Mouse (Mus musculus) lung, embryonic 15.5 days (tissue): ENCODE data around the gene 9530003J23Rik. TPM values are rescaled to one million over a fixed set of nuclear protein-coding genes. Genes with fewer than 3 reads are reported as not detected.
"Not testable (repeated sequence)": the region's sequence is repeated elsewhere in the genome, so short reads cannot be mapped to it uniquely, and the experiment has no call there.

Experiments used
- ATAC-seq: fragments of 200-750 bp; cut with Nextera tagmentation; 2 replicates; pipeline ENCODE4 v1.8.0; 2017; ENCODE audit warnings: moderate number of reproducible peaks, borderline replicate concordance; ENCODE audit not compliant: low FRiP score, low TSS enrichment; ENCODE audit errors: extremely low read depth
- H3K27ac ChIP-seq: fragments of 300-500 bp; sonication (generic); 2 replicates; pipeline ENCODE4 v1.5.1; 2015; ENCODE audit warnings: moderate library complexity, mild to moderate bottlenecking, inconsistent platforms
- H3K27me3 ChIP-seq: fragments of 300-500 bp; sonication (generic); 2 replicates; pipeline ENCODE4 v1.6.1; 2015; ENCODE audit warnings: inconsistent platforms
- H3K36me3 ChIP-seq: fragments of 300-500 bp; sonication (generic); 2 replicates; pipeline ENCODE4 v1.6.1; 2015; ENCODE audit warnings: inconsistent platforms
- H3K4me1 ChIP-seq: fragments of 300-500 bp; sonication (generic); 2 replicates; pipeline ENCODE4 v1.6.1; 2015; ENCODE audit warnings: inconsistent platforms
- H3K4me2 ChIP-seq: fragments of 300-500 bp; sonication (generic); 2 replicates; pipeline ENCODE4 v1.6.1; 2015; ENCODE audit warnings: inconsistent platforms, mild to moderate bottlenecking, moderate library complexity
- H3K4me3 ChIP-seq: fragments of 300-500 bp; sonication (generic); 2 replicates; pipeline ENCODE4 v1.5.1; 2015; ENCODE audit warnings: mild to moderate bottlenecking, inconsistent platforms
- H3K9ac ChIP-seq: fragments of 300-500 bp; sonication (generic); 2 replicates; pipeline ENCODE4 v1.6.1; 2015; ENCODE audit warnings: inconsistent platforms
- H3K9me3 ChIP-seq: fragments of 300-500 bp; sonication (generic); 2 replicates; pipeline ENCODE4 v1.6.1; 2016; ENCODE audit warnings: inconsistent platforms
- WGBS: fragments of 180-500 bp; shearing (Covaris S2); methylation state at CpG from one replicate; pipeline ENCODE4 v1.1.7; 2015; 5-methylcytosine and 5-hydroxymethylcytosine counted together
- polyA plus RNA-seq: library from polyadenylated mRNA; unstranded; fragments of >200 nt; fragmentation: Nextera tagmentation; extraction: Ambion mirVana; gene quantifications from 2 replicates; pipeline ENCODE4 v1.2.1, GENCODE M21; 2015

Gene 9530003J23Rik
- not detected in 2 replicates for polyA plus RNA-seq

DNA sequence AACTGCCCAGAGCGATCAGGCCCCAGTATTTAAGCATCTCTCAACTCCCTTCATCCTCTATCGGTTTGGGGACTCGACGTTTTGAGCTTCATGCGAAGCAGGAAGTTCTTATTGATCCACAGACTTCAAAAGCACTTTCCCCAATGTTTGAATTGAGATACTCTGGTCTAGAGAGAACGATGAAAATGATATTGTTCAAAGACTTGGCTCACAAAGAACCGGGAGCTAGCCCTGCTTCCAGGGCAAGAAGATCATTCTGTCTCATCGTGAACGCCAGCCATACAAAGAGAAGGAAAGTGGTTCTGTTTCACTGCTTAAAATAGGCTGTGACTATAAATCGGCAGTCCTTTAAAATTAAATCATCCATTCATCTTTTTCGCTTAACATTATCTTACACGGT lies at the start of gene 9530003J23Rik:
9530003J23Rik (minus strand) TSS at position 101 of the 400 bp plus-strand sequence.
- H3K9me3 ChIP-seq = no peaks in the 10 kb centered on the region
- H3K27ac ChIP-seq = no peak within 1 kb of the TSS
- 77% methylated on average over 12 of the region's 12 CpGs for WGBS
- H3K27me3 ChIP-seq = no peaks in the 10 kb centered on the region
- no peak within 1 kb of the TSS for H3K4me2 ChIP-seq
- H3K4me1 ChIP-seq = peaks cover 2% of the 10 kb centered on the region; the same call in 1 of the 2 replicates
- no peak within 1 kb of the TSS for H3K4me3 ChIP-seq
- H3K9ac ChIP-seq = no peak within 1 kb of the TSS
- no peaks in the 10 kb centered on the region for H3K36me3 ChIP-seq
- ATAC-seq = no peak

- H3K4me3 ChIP-seq = no peak overlapping the region
- H3K4me2 ChIP-seq = no peak overlapping the region
- no peak overlapping the region for H3K9ac ChIP-seq
- H3K4me1 ChIP-seq = no peaks in the 10 kb centered on the region
- H3K9me3 ChIP-seq = no peaks in the 10 kb centered on the region
- H3K36me3 ChIP-seq = no peaks in the 10 kb centered on the region
- no peak for ATAC-seq
- WGBS = 58% methylated on average over 3 of the region's 3 CpGs
- no peaks in the 10 kb centered on the region for H3K27me3 ChIP-seq
- H3K27ac ChIP-seq = no peak overlapping the region
Measured at GRCm38 (mm10) chr10:117287226-117287850, 48.8 kb upstream of the 9530003J23Rik start.

DNA sequence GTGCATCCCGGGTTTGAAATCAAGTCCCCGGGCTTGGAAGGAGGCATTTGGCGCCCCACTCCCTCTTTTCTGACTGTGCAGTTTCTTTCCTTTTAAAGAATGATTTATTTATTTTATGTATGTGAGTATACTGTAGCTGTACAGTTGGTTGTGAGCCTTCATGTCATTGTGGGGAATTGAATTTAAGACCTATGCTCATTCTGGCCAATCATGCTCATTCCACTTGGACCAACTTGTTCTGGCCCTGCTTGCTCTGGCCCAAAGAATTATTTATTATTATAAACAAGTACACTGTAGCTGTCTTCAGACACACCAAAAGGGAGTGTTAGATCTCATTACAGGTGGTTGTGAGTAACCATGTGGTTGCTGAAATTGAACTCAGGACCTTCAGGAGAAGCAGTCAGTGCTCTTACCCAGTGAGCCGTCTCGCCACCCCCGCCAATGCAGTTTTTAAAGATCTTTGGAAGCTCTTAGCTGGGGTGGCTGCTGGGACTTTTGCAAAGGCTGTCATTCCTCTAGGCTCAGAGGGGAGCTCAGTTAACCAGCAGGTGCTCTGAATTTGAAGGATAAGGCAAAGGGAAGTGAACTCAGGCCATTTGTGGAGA lies 48.0 kb upstream of the 9530003J23Rik start:
- ATAC-seq = no peak
- H3K27me3 ChIP-seq = no peaks in the 10 kb centered on the region
- no peak overlapping the region for H3K9ac ChIP-seq
- H3K9me3 ChIP-seq = no peaks in the 10 kb centered on the region
- H3K36me3 ChIP-seq = no peaks in the 10 kb centered on the region
- no peak overlapping the region for H3K4me3 ChIP-seq
- H3K27ac ChIP-seq = no peak overlapping the region
- H3K4me2 ChIP-seq = no peak overlapping the region
- no peaks in the 10 kb centered on the region for H3K4me1 ChIP-seq
- WGBS = 72% methylated on average over 6 of the region's 6 CpGs

DNA sequence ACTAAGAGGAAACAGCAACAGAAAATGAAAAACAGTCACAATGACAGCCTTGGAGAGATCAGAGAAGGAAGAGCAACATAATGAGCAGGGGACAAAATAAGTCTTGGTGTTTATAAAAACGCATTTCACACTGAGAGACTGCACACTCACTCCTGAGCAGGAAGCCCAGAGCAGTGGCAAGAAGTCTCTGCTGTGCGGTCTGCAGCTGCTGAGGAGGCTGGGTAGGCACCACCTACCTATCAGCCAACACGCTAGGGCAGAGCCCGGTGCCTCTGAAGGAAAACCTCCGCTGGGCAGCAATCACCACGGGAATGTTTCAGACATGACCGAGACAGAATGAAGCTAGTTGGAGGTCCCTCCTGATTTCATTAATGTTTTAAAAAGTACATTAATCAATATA lies 47.1 kb upstream of the 9530003J23Rik start:
- not testable (repeated sequence) for H3K9me3 ChIP-seq, H3K27ac ChIP-seq
- WGBS = 58% methylated on average over 3 of the region's 7 CpGs

GRCm38 (mm10) chr10:117284578-117285520 lies 46.3 kb upstream of the 9530003J23Rik start:
- no peaks in the 10 kb centered on the region for H3K9me3 ChIP-seq
- ATAC-seq = no peak
- no peak overlapping the region for H3K27ac ChIP-seq
- H3K27me3 ChIP-seq = no peaks in the 10 kb centered on the region
- H3K9ac ChIP-seq = no peak overlapping the region
- 69% methylated on average over 10 of the region's 10 CpGs for WGBS
- H3K36me3 ChIP-seq = no peaks in the 10 kb centered on the region
- H3K4me2 ChIP-seq = no peak overlapping the region
- no peak overlapping the region for H3K4me3 ChIP-seq
- no peaks in the 10 kb centered on the region for H3K4me1 ChIP-seq

More for the DNA sequence above, 47.1 kb upstream of the 9530003J23Rik start:
- not testable (repeated sequence) for H3K4me1 ChIP-seq, H3K4me2 ChIP-seq, H3K27me3 ChIP-seq, ATAC-seq, H3K9ac ChIP-seq, H3K4me3 ChIP-seq, H3K36me3 ChIP-seq

- Histone ChIP-seq H3K27ac (no peak overlapping the region), H3K36me3 (no peaks in the 10 kb centered on the region), H3K9ac (no peak overlapping the region), H3K4me3 (no peak overlapping the region), H3K4me2 (no peak overlapping the region), H3K9me3 (no peaks in the 10 kb centered on the region), H3K27me3 (no peaks in the 10 kb centered on the region), H3K4me1 (no peaks in the 10 kb centered on the region)
- no peak for ATAC-seq
- WGBS = 73% methylated on average over 7 of the region's 7 CpGs
Measured at GRCm38 (mm10) chr10:117283871-117284577, 45.5 kb upstream of the 9530003J23Rik start.

- WGBS = 67% methylated on average over 4 of the region's 4 CpGs
- not testable (repeated sequence) for H3K4me3 ChIP-seq, H3K27ac ChIP-seq, H3K27me3 ChIP-seq, H3K9me3 ChIP-seq, H3K9ac ChIP-seq, H3K36me3 ChIP-seq, ATAC-seq, H3K4me1 ChIP-seq, H3K4me2 ChIP-seq
Measured at GRCm38 (mm10) chr10:117283196-117283595, 44.7 kb upstream of the 9530003J23Rik start.

- H3K4me2 ChIP-seq = no peak overlapping the region
- 73% methylated on average over 2 of the region's 2 CpGs for WGBS
Measured at GRCm38 (mm10) chr10:117282551-117282950, 44.0 kb upstream of the 9530003J23Rik start.

DNA sequence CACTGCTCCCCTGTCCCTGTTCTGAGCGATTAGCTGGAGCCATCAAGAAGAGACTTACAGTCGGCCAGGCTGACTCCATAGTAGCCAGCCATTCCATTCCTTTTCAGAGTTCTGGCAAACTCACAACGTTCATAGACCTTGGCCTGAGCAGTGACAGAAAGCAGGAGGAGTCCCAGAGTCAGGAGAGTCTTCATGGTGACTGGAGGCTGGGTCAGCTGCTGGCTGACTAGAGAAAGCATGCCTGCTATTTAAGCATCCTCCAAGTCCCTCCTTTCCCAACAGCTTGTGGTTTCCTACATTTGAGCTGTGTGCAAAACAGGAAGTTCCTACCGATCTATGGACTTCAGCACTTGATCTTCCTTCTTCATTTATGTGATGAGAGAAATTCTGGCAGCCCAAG lies 43.5 kb upstream of the 9530003J23Rik start, which contains the start of gene Lyz2:
Lyz2 (minus strand) TSS at position 273 of the 400 bp plus-strand sequence.
- Histone ChIP-seq H3K4me1 (no peaks in the 10 kb centered on the region), H3K27me3 (no peaks in the 10 kb centered on the region), H3K4me2 (no peak within 1 kb of the TSS), H3K27ac (no peak within 1 kb of the TSS), H3K4me3 (no peak within 1 kb of the TSS), H3K9me3 (no peaks in the 10 kb centered on the region), H3K36me3 (no peaks in the 10 kb centered on the region), H3K9ac (no peak within 1 kb of the TSS)
- 40% methylated on average over 4 of the region's 4 CpGs for WGBS
- peak; percentile 35; the same call in 1 of the 2 replicates for ATAC-seq

More at GRCm38 (mm10) chr10:117282551-117282950, 44.0 kb upstream of the 9530003J23Rik start:
- Histone ChIP-seq H3K4me1 (no peaks in the 10 kb centered on the region), H3K27me3 (no peaks in the 10 kb centered on the region), H3K27ac (no peak overlapping the region), H3K9me3 (no peaks in the 10 kb centered on the region), H3K9ac (no peak overlapping the region), H3K4me3 (no peak overlapping the region), H3K36me3 (no peaks in the 10 kb centered on the region)
- ATAC-seq = no peak

- no peak overlapping the region for H3K9ac ChIP-seq
- no peak overlapping the region for H3K4me2 ChIP-seq
- no peak overlapping the region for H3K27ac ChIP-seq
- WGBS = 68% methylated on average over 7 of the region's 7 CpGs
- H3K9me3 ChIP-seq = no peaks in the 10 kb centered on the region
- no peaks in the 10 kb centered on the region for H3K36me3 ChIP-seq
- no peaks in the 10 kb centered on the region for H3K4me1 ChIP-seq
- no peak overlapping the region for H3K4me3 ChIP-seq
- no peak for ATAC-seq
- no peaks in the 10 kb centered on the region for H3K27me3 ChIP-seq
Measured at GRCm38 (mm10) chr10:117281381-117281920, 42.9 kb upstream of the 9530003J23Rik start.

DNA sequence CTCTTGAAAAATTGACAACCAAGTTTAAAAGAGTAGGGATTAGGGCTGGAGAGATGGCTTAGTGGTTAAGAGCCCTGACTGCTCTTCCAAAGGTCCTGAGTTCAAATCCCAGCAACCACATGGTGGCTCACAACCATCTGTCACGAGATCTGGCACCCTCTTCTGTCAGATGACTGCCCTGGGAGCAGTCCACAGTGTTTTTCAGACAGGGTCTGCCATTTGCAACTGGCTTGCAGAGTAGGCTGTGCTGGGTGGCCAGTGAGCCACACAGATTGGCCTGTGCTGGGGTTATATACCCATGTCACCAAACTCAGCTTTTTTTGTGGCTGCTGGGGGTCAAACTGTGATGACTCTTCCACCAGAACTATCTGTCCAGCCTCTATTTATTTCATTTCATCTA lies 41.5 kb upstream of the 9530003J23Rik start:
- no peak for ATAC-seq
- Histone ChIP-seq H3K4me2 (no peak overlapping the region), H3K9me3 (no peaks in the 10 kb centered on the region), H3K9ac (no peak overlapping the region), H3K4me1 (no peaks in the 10 kb centered on the region), H3K27ac (no peak overlapping the region), H3K27me3 (no peaks in the 10 kb centered on the region), H3K4me3 (no peak overlapping the region), H3K36me3 (no peaks in the 10 kb centered on the region)
- 50% methylated on average over 1 of the region's 1 CpGs for WGBS
